23 mouse cellular contexts compared by ENCODE assay signal in the genomic region with DNA sequence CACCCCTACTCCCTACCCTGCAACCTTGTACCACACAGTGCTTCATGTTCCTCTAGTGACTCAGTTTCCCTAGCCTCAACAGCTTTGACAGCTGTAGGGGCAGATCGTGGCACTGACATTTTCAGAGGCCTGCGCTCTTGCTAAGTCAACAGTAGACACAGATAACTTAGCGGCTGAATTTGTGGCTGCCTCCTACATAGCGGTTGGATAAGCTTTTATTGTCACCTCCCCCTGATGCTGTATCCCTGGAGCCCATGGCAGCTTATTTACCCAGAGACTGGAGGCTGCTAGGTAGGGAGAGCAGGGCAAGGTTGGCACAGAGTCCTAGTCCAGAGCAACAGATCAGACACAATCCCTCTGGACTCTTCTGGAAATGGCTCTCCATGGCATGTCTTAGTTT. TPM values are rescaled to one million over a fixed set of nuclear protein-coding genes. Genes with fewer than 3 reads are reported as not detected.
"Had no signal": no experiment of that assay in that cellular context is flagged by ENCODE, and none has a peak within 500 bp of the region (broad histone marks: within the 10 kb centered on the region; RNA-seq: fewer than 3 reads in every experiment).

No protein-coding gene starts in this region.

- ATAC-seq: hindbrain, embryonic 16.5 days; hindbrain, postnatal 0 days; inflammation-experienced regulatory T-cells, adult 6 months; intestine, embryonic 15.5 days; intestine, embryonic 16.5 days; intestine, postnatal 0 days had no signal

- DNase-seq: heart, postnatal 10 days; heart, postnatal 14 days; heart, postnatal 36 days; heart, postnatal 4 days; kidney, adult 11 months; kidney, adult 18-20 months; kidney, adult 2 months; kidney, adult 8-10 months; kidney, adult 9 months; kidney, postnatal 10 days; kidney, postnatal 14 days; kidney, postnatal 25 days; kidney, postnatal 36 days; kidney, postnatal 4 days; layer of hippocampus, adult 9-11 months; layer of hippocampus, postnatal 36 days had no signal

RNA-seq across cellular contexts. Expression of a gene that starts 19.0 kb away (rescaled TPM):
- total RNA-seq: hematopoietic stem cell, adult 5-6 weeks had no signal
